28 mouse cellular contexts compared by ENCODE assay signal in genomic region chr1:128284157-128284690, GRCm38 (mm10). TPM values are rescaled to one million over a fixed set of nuclear protein-coding genes. Genes with fewer than 3 reads are reported as not detected.
"Had no signal": no experiment of that assay in that cellular context is flagged by ENCODE, and none has a peak within 500 bp of the region (broad histone marks: within the 10 kb centered on the region; RNA-seq: fewer than 3 reads in every experiment).

No protein-coding gene starts in this region.

- H3K9ac ChIP-seq: heart, embryonic 13.5 days; heart, embryonic 15.5 days; hindbrain, embryonic 13.5 days; hindbrain, embryonic 15.5 days; kidney, embryonic 15.5 days; limb, embryonic 12.5 days; liver, embryonic 14.5 days had no signal

- H3K4me2 ChIP-seq: heart, embryonic 13.5 days; heart, embryonic 15.5 days; hindbrain, embryonic 13.5 days; hindbrain, embryonic 15.5 days; kidney, embryonic 15.5 days; limb, embryonic 12.5 days; liver, embryonic 11.5 days had no signal

- H3K4me1 ChIP-seq: heart, embryonic 10.5 days; heart, embryonic 13.5 days; heart, embryonic 15.5 days; hindbrain, embryonic 13.5 days; hindbrain, embryonic 15.5 days; kidney, embryonic 15.5 days; limb, embryonic 10.5 days; limb, embryonic 12.5 days had no signal

- H3K27ac ChIP-seq: heart, embryonic 10.5 days; heart, embryonic 13.5 days; heart, embryonic 15.5 days; hindbrain, embryonic 13.5 days; hindbrain, embryonic 15.5 days; hindbrain, postnatal 0 days; kidney, embryonic 15.5 days; kidney, postnatal 0 days; left cerebral cortex, adult 2 months; limb, embryonic 10.5 days; limb, embryonic 12.5 days; liver, embryonic 14.5 days had no signal

- H3K4me3 ChIP-seq: heart, embryonic 10.5 days; heart, embryonic 13.5 days; heart, embryonic 15.5 days; hindbrain, embryonic 13.5 days; hindbrain, embryonic 15.5 days; kidney, embryonic 15.5 days; layer of hippocampus, adult 2 months; left cerebral cortex, adult 2 months; limb, embryonic 10.5 days; limb, embryonic 12.5 days had no signal

- H3K9me3 ChIP-seq: heart, embryonic 10.5 days; heart, embryonic 15.5 days; hindbrain, embryonic 15.5 days; kidney, embryonic 15.5 days; limb, embryonic 10.5 days; limb, embryonic 12.5 days had no signal

- DNase-seq: gastrocnemius, postnatal 14 days; gastrocnemius, postnatal 36 days; heart, adult 18-20 months; heart, postnatal 14 days; heart, postnatal 36 days; kidney, adult 11 months; kidney, adult 2 months; kidney, adult 9 months; kidney, postnatal 4 days; liver had no signal

- H3K27me3 ChIP-seq: heart, embryonic 13.5 days; heart, embryonic 15.5 days; hindbrain, embryonic 13.5 days; hindbrain, embryonic 15.5 days; kidney, embryonic 15.5 days; limb, embryonic 12.5 days had no signal

- ATAC-seq: intestine, embryonic 16.5 days had no signal

RNA-seq across cellular contexts. Expression of gene Lct, which starts 43.9 kb away (rescaled TPM):
- total RNA-seq: gastrocnemius, adult 18-20 months; gastrocnemius, adult 8-10 months; gastrocnemius, postnatal 14 days; heart, adult 18-20 months; heart, adult 8-10 months; heart, postnatal 36 days had no signal
